Mouse (Mus musculus): ENCODE data around the gene Olfr1342.

- TF ChIP-seq POLR2A (IDR thresholded peaks at IDR 0.05; ENCODE audit: low read depth, low read length) (no peak), CTCF (IDR thresholded peaks at IDR 0.05; ENCODE audit: extremely low read depth, insufficient read length, insufficient replicate concordance, low read depth, low read length) (no peak)
Measured at GRCm38 (mm10) chr4:118719838-118720237, 27.3 kb upstream of the Olfr1342 start, which contains the start of gene Olfr1340.

All from small intestine, adult 2 months (tissue).